Mouse (Mus musculus): ENCODE data around the gene Ak9. TPM values are rescaled to one million over a fixed set of nuclear protein-coding genes. Genes with fewer than 3 reads are reported as not detected.

Ak9 gene
- polyA plus RNA-seq (2016; fragmentation: Nextera tagmentation; extraction: Ambion mirVana), result 0.06 and 0.11 TPM in 2 replicates

DNA sequence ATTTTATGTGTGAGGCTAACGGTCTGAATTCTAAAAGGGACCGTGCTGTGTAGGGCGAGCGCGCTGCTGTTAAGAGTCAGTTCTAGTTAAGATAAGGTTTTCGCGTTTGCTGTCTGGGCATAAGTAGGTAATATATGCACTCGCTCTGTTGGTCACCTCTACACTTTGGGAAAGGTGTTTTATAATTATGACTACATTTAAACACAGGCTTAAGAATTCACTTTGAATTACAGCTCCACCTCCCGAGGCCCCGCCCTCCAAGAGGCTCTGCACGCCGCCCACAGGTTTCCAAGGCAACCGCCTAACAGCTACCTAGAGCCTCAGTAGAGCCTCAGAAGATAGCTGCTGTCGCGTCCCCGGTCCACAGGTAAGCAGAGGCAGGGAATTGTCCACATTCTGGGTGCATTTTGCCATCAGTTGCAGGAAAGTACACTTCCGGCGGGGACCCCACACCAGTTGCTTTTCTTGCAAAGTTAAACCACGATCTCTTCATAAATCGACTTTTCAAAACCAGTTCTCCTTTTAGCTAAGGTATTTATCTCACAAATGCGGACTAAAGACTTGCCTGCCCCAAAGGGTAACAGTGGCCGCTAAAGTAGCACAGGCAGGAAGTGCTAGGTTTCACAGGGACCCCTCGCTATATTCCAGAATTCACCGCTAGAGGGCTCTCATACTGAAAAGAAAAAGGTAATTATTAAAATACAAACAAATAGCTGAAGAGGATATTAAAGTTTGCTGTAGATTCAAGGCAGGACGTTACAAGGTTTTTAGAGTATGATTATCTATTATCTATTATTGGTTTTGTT is at the start of gene Ak9:
Ak9 (plus strand) TSS at position 342 of the 806 bp plus-strand sequence.
- WGBS, result under 1% methylated on average over 25 of the region's 25 CpGs
- H3K4me3 ChIP-seq (replicated peaks), result peak within 1 kb of the TSS; percentile 85
- H3K27ac ChIP-seq, result peak within 1 kb of the TSS; percentile 67
- peak within 1 kb of the TSS; percentile 82 for H3K9ac ChIP-seq
- no peaks in the 10 kb centered on the region for H3K27me3 ChIP-seq
- H3K4me1 ChIP-seq, result peaks cover 10% of the 10 kb centered on the region
- no peaks in the 10 kb centered on the region for H3K36me3 ChIP-seq (replicated peaks)
- peak; percentile 88 for ATAC-seq (ENCODE audit: low FRiP score)
- H3K9me3 ChIP-seq, result no peaks in the 10 kb centered on the region
- H3K4me2 ChIP-seq, result peak within 1 kb of the TSS; percentile 75

- ATAC-seq (ENCODE audit: low FRiP score), result no peak
- WGBS, result 43% methylated on average over 8 of the region's 8 CpGs
- no peak overlapping the region for H3K27ac ChIP-seq
- no peak overlapping the region for H3K9ac ChIP-seq
- H3K36me3 ChIP-seq (replicated peaks), result 0 out of 2 replicates have a peak, but pooled peaks cover 3% of the 10 kb centered on the region
- no peaks in the 10 kb centered on the region for H3K27me3 ChIP-seq
- H3K4me3 ChIP-seq (replicated peaks), result no peak overlapping the region
- H3K9me3 ChIP-seq, result no peaks in the 10 kb centered on the region
- H3K4me2 ChIP-seq, result no peak overlapping the region
- no peaks in the 10 kb centered on the region; the same call in 1 of the 2 replicates for H3K4me1 ChIP-seq
Measured at GRCm38 (mm10) chr10:41260243-41261006, 43.4 kb upstream of the Ak9 start.

DNA sequence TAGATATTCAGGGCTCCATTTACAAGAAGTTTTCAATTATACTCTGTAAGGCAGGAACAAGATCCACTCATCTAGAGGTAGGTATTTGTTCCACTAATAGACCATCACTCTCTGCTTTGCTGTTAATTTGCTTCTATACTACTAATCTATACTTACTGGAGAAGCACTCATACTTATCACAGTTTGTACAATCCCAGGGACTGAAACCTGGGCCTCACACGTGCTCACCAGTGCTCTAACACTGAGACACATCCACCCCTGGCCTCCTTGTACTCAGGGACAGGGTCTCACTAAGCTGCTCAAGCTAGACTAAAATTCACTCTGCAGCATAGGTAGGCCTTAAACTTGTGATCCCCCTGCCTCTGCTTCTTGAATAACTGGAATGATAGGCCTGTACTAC is 42.6 kb upstream of the Ak9 start:
- H3K9ac ChIP-seq, result no peak overlapping the region
- H3K36me3 ChIP-seq (replicated peaks), result 0 out of 2 replicates have a peak, but pooled peaks cover 3% of the 10 kb centered on the region
- H3K4me2 ChIP-seq, result no peak overlapping the region
- no peak overlapping the region for H3K4me3 ChIP-seq (replicated peaks)
- WGBS, result 50% methylated on average over 1 of the region's 1 CpGs
- H3K27me3 ChIP-seq, result no peaks in the 10 kb centered on the region
- H3K4me1 ChIP-seq, result no peaks in the 10 kb centered on the region; the same call in 1 of the 2 replicates
- no peak for ATAC-seq (ENCODE audit: low FRiP score)
- no peaks in the 10 kb centered on the region for H3K9me3 ChIP-seq
- H3K27ac ChIP-seq, result no peak overlapping the region

- Histone ChIP-seq H3K4me2 (no peak overlapping the region), H3K4me3 (replicated peaks) (no peak overlapping the region), H3K27me3 (no peaks in the 10 kb centered on the region), H3K36me3 (replicated peaks) (0 out of 2 replicates have a peak, but pooled peaks cover 3% of the 10 kb centered on the region), H3K27ac (no peak overlapping the region), H3K4me1 (no peaks in the 10 kb centered on the region; the same call in 1 of the 2 replicates), H3K9ac (no peak overlapping the region), H3K9me3 (no peaks in the 10 kb centered on the region)
- ATAC-seq (ENCODE audit: low FRiP score), result no peak
Measured at GRCm38 (mm10) chr10:41261889-41262288, 41.9 kb upstream of the Ak9 start.

- no peak for ATAC-seq (ENCODE audit: low FRiP score)
- H3K9me3 ChIP-seq, result no peaks in the 10 kb centered on the region
- H3K4me1 ChIP-seq, result no peaks in the 10 kb centered on the region
- no peak overlapping the region for H3K4me3 ChIP-seq (replicated peaks)
- H3K9ac ChIP-seq, result no peak overlapping the region
- H3K36me3 ChIP-seq (replicated peaks), result 0 out of 2 replicates have a peak, but pooled peaks cover 3% of the 10 kb centered on the region
- no peaks in the 10 kb centered on the region for H3K27me3 ChIP-seq
- H3K27ac ChIP-seq, result no peak overlapping the region
- no peak overlapping the region for H3K4me2 ChIP-seq
- WGBS, result 41% methylated on average over 7 of the region's 7 CpGs
Measured at GRCm38 (mm10) chr10:41271860-41272259, 31.9 kb upstream of the Ak9 start.

DNA sequence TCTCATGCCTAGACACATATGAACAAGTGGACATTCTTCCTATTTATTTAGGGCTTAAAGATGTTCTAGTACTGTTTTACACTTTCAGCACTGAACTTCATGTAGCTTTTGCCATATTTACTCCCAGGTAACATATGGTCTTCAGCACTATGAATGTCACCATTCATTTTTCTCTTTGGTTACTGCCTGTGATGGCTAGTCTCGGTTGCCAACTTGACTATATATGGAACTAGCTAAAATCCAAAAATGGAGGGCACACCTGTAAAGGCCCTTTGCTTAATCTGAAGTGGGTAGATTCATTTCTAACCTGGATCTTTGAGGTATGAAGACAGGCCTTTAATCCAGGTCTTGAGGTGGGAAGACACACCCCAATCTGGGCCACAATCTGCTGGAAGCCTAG is 28.9 kb upstream of the Ak9 start:
- Histone ChIP-seq H3K9ac (no peak overlapping the region), H3K36me3 (replicated peaks) (no peaks in the 10 kb centered on the region), H3K27ac (no peak overlapping the region), H3K4me3 (replicated peaks) (no peak overlapping the region), H3K4me1 (no peaks in the 10 kb centered on the region), H3K27me3 (no peaks in the 10 kb centered on the region), H3K4me2 (no peak overlapping the region), H3K9me3 (no peaks in the 10 kb centered on the region)
- ATAC-seq (ENCODE audit: low FRiP score), result no peak
- WGBS, result 77% methylated on average over 1 of the region's 1 CpGs

- Histone ChIP-seq H3K36me3 (replicated peaks) (no peaks in the 10 kb centered on the region), H3K4me1 (no peaks in the 10 kb centered on the region), H3K27me3 (no peaks in the 10 kb centered on the region), H3K4me2 (no peak overlapping the region), H3K4me3 (replicated peaks) (no peak overlapping the region), H3K9me3 (no peaks in the 10 kb centered on the region), H3K27ac (no peak overlapping the region), H3K9ac (no peak overlapping the region)
- no peak for ATAC-seq (ENCODE audit: low FRiP score)
- 86% methylated on average over 1 of the region's 1 CpGs for WGBS
Measured at GRCm38 (mm10) chr10:41278808-41279207, 25.0 kb upstream of the Ak9 start.

- ATAC-seq (ENCODE audit: low FRiP score), result no peak
- H3K4me3 ChIP-seq (replicated peaks), result no peak overlapping the region
Measured at GRCm38 (mm10) chr10:41280177-41280576, 23.6 kb upstream of the Ak9 start.

DNA sequence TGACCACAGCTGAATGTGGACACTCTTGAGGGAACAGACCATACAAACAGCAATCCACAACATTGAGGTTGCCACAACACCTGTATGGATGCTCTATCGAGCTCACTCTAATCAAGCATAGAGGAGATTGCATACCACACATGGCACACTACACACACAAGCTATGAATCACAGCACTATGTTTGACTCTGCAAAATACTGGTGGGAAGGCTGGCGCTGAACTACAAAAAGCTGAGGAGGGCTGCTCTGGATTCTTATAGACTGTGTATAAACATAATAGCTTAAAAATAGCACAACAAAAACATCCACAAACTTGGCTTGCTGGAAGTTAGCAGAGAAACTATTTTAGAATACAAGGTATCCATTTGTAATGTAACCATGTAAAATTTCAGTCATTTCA is 23.0 kb upstream of the Ak9 start:
- H3K4me3 ChIP-seq (replicated peaks), result no peak overlapping the region
- no peaks in the 10 kb centered on the region for H3K36me3 ChIP-seq (replicated peaks)
- no peaks in the 10 kb centered on the region for H3K9me3 ChIP-seq
- no peak overlapping the region for H3K4me2 ChIP-seq
- H3K27ac ChIP-seq, result no peak overlapping the region
- H3K9ac ChIP-seq, result no peak overlapping the region
- 93% methylated on average over 2 of the region's 2 CpGs for WGBS
- H3K27me3 ChIP-seq, result no peaks in the 10 kb centered on the region
- no peak for ATAC-seq (ENCODE audit: low FRiP score)
- no peaks in the 10 kb centered on the region for H3K4me1 ChIP-seq

More at GRCm38 (mm10) chr10:41280177-41280576, 23.6 kb upstream of the Ak9 start:
- no peaks in the 10 kb centered on the region for H3K9me3 ChIP-seq
- H3K4me2 ChIP-seq, result no peak overlapping the region
- WGBS, result 59% methylated on average over 6 of the region's 6 CpGs
- H3K27me3 ChIP-seq, result no peaks in the 10 kb centered on the region
- no peaks in the 10 kb centered on the region for H3K36me3 ChIP-seq (replicated peaks)
- H3K4me1 ChIP-seq, result no peaks in the 10 kb centered on the region
- no peak overlapping the region for H3K27ac ChIP-seq
- H3K9ac ChIP-seq, result no peak overlapping the region

GRCm38 (mm10) chr10:41282086-41282485 is 21.7 kb upstream of the Ak9 start:
- no peak overlapping the region for H3K4me3 ChIP-seq (replicated peaks)
- no peak for ATAC-seq (ENCODE audit: low FRiP score)
- H3K9me3 ChIP-seq, result no peaks in the 10 kb centered on the region
- 90% methylated on average over 2 of the region's 2 CpGs for WGBS
- no peaks in the 10 kb centered on the region for H3K4me1 ChIP-seq
- no peak overlapping the region for H3K27ac ChIP-seq
- H3K27me3 ChIP-seq, result no peaks in the 10 kb centered on the region
- H3K9ac ChIP-seq, result no peak overlapping the region
- H3K36me3 ChIP-seq (replicated peaks), result no peaks in the 10 kb centered on the region
- no peak overlapping the region for H3K4me2 ChIP-seq

DNA sequence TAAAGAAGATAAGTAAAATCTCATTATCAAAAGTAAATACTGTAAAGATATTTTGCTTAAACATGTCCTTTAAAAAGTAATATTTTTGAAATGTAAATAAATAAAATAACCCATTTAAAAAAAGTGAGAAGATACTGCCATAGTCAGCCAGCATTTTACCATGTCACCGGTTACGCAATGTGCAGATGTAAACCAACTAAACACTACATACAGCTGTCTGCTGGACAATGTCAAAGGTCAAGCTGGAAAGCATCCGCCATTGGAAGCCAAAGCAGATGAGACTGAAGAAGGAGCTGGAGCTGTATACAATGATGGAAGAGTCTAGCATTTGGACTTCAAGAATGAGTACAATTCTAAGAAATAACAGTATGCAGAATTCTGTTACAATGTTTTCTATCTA is 16.2 kb upstream of the Ak9 start:
- Histone ChIP-seq H3K9me3 (no peaks in the 10 kb centered on the region), H3K27me3 (no peaks in the 10 kb centered on the region), H3K36me3 (replicated peaks) (no peaks in the 10 kb centered on the region), H3K4me3 (replicated peaks) (no peak overlapping the region), H3K4me2 (no peak overlapping the region), H3K27ac (no peak overlapping the region), H3K4me1 (peaks cover 5% of the 10 kb centered on the region; the same call in 1 of the 2 replicates), H3K9ac (no peak overlapping the region)
- 90% methylated on average over 3 of the region's 3 CpGs for WGBS
- no peak for ATAC-seq (ENCODE audit: low FRiP score)

DNA sequence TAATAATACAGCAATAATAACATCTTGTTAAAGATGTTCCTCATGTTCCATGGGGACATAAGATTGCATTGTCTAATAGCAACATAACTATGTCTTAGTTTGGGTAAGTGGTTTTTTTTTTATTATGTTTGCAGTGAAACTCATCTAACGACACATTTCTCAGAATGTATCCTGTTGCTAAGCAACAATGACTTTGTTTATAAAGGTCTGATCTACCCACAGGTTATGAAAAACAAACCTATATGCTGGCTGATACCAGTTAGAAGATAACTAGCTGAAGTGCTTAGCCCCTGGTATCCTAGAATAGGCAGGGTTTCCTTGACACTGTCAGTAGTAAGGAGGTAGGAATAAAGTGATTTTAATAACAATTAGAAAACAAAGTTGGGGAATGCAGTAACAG is 15.7 kb upstream of the Ak9 start:
- 80% methylated on average over 1 of the region's 1 CpGs for WGBS
- Histone ChIP-seq H3K4me2 (no peak overlapping the region), H3K36me3 (replicated peaks) (no peaks in the 10 kb centered on the region), H3K9ac (no peak overlapping the region), H3K27me3 (no peaks in the 10 kb centered on the region), H3K9me3 (no peaks in the 10 kb centered on the region), H3K27ac (no peak overlapping the region), H3K4me1 (peaks cover 9% of the 10 kb centered on the region; the same call in 1 of the 2 replicates), H3K4me3 (replicated peaks) (no peak overlapping the region)
- ATAC-seq (ENCODE audit: low FRiP score), result no peak
